Mouse (Mus musculus) midbrain, postnatal 0 days (tissue): Measurements from ENCODE around the gene Tprn. TPM values are rescaled to one million over a fixed set of nuclear protein-coding genes. Genes with fewer than 3 reads are reported as not detected.
"Not testable (repeated sequence)": the region's sequence is repeated elsewhere in the genome, so short reads cannot be mapped to it uniquely, and the experiment has no call there.

Experiments used
- ATAC-seq: fragments of 200-750 bp; cut with Nextera tagmentation; 2 replicates; pipeline ENCODE4 v1.8.0; 2017; ENCODE audit warnings: moderate number of reproducible peaks, mild to moderate bottlenecking, moderate TSS enrichment, moderate library complexity; ENCODE audit not compliant: low FRiP score
- DNase-seq: peaks from one replicate; pipeline ENCODE4 v3.0.0-alpha.2; 2015; ENCODE audit warnings: low spot score
- H3K27ac ChIP-seq: fragments of 300-500 bp; sonication (generic); 2 replicates; pipeline ENCODE4 v1.5.1; 2014; ENCODE audit warnings: low read depth, mild to moderate bottlenecking, low read length, mixed read lengths
- H3K27me3 ChIP-seq: fragments of 300-500 bp; sonication (generic); 2 replicates; pipeline ENCODE4 v1.6.1; 2014; ENCODE audit warnings: low read length, control low read depth, mixed read lengths; ENCODE audit not compliant: insufficient read depth
- H3K36me3 ChIP-seq: fragments of 300-500 bp; sonication (generic); 2 replicates; pipeline ENCODE4 v1.6.1; 2014; ENCODE audit warnings: low read length, control low read depth, mixed read lengths; ENCODE audit not compliant: insufficient read depth
- H3K4me1 ChIP-seq: fragments of 300-500 bp; sonication (generic); 2 replicates; pipeline ENCODE4 v1.6.1; 2014; ENCODE audit warnings: mild to moderate bottlenecking, control low read depth, antibody characterized with exemption, low read length, mixed read lengths; ENCODE audit not compliant: insufficient read depth
- H3K4me2 ChIP-seq: fragments of 300-500 bp; sonication (generic); 2 replicates; pipeline ENCODE4 v1.6.1; 2014; ENCODE audit warnings: low read depth, mild to moderate bottlenecking, low read length, mixed read lengths; ENCODE audit not compliant: poor library complexity, severe bottlenecking
- H3K4me3 ChIP-seq: fragments of 300-500 bp; sonication (generic); 2 replicates; pipeline ENCODE4 v1.5.1; 2014; ENCODE audit warnings: low read depth, mild to moderate bottlenecking, low read length, moderate library complexity
- H3K9ac ChIP-seq: fragments of 300-500 bp; sonication (generic); replicated peaks from 2 replicates; pipeline ENCODE4 v1.6.1; 2014; ENCODE audit warnings: mild to moderate bottlenecking, low read length, moderate library complexity, mixed read lengths; ENCODE audit not compliant: poor library complexity, severe bottlenecking
- H3K9me3 ChIP-seq: fragments of 300-500 bp; sonication (generic); 2 replicates; pipeline ENCODE4 v1.6.1; 2016; ENCODE audit warnings: low read length, control low read depth
- CTCF ChIP-seq: IDR thresholded peaks from 2 replicates; pipeline ENCODE4 v1.5.1; 2016; ENCODE audit warnings: antibody characterized with exemption, mild to moderate bottlenecking
- WGBS: fragments of 180-500 bp; shearing (Covaris S2); extraction: QIAGEN DNeasy Blood & Tissue Kit; methylation state at CpG from one replicate; pipeline ENCODE4 v1.1.7; 2014; 5-methylcytosine and 5-hydroxymethylcytosine counted together
- polyA plus RNA-seq: library from polyadenylated mRNA; unstranded; fragments of >200 nt; fragmentation: Nextera tagmentation; extraction: Ambion mirVana; gene quantifications from 2 replicates; pipeline ENCODE4 v1.2.1, GENCODE M21; 2015
- total RNA-seq: library from RNA; depleted of rRNA; stranded (reverse); fragments of >200 nt; gene quantifications from 2 replicates; pipeline ENCODE4 v1.2.3, GENCODE M21; 2014

Gene Tprn
- total and polyA plus RNA-seq, 2 experiments from 2014 or later: 18.1 to 45.5 TPM

DNA sequence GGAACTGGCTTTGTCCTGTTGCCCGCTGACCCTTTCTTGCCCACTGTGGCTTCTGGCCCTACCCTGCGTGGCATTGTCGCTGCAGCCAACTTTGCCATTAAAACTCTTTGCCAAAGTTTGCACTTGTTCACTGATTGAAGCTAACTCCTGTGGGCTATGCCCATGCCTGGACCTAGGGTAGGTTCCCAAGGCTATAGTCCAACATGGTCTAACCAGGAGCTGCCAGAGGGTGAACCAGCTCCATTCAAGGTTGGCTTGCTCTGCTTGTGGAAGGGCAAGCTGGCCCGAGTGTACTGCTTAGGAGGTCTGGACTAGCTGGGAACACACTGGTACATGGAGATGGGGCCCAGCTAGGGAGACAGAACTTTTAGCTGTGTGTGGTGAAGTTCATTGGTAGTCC is 18.3 kb upstream of the Tprn start:
- no peaks in the 10 kb centered on the region for H3K27me3 ChIP-seq
- H3K36me3 ChIP-seq: peaks cover 25% of the 10 kb centered on the region
- DNase-seq (no peak), ATAC-seq (no peak)
- H3K9ac ChIP-seq: no peak overlapping the region
- peaks cover 9% of the 10 kb centered on the region; the same call in 1 of the 2 replicates for H3K4me1 ChIP-seq
- no peak for TF ChIP-seq CTCF
- 88% methylated on average over 4 of the region's 4 CpGs for WGBS
- no peak overlapping the region for H3K27ac ChIP-seq
- H3K9me3 ChIP-seq: no peaks in the 10 kb centered on the region
- no peak overlapping the region for H3K4me3 ChIP-seq
- no peak overlapping the region for H3K4me2 ChIP-seq

DNA sequence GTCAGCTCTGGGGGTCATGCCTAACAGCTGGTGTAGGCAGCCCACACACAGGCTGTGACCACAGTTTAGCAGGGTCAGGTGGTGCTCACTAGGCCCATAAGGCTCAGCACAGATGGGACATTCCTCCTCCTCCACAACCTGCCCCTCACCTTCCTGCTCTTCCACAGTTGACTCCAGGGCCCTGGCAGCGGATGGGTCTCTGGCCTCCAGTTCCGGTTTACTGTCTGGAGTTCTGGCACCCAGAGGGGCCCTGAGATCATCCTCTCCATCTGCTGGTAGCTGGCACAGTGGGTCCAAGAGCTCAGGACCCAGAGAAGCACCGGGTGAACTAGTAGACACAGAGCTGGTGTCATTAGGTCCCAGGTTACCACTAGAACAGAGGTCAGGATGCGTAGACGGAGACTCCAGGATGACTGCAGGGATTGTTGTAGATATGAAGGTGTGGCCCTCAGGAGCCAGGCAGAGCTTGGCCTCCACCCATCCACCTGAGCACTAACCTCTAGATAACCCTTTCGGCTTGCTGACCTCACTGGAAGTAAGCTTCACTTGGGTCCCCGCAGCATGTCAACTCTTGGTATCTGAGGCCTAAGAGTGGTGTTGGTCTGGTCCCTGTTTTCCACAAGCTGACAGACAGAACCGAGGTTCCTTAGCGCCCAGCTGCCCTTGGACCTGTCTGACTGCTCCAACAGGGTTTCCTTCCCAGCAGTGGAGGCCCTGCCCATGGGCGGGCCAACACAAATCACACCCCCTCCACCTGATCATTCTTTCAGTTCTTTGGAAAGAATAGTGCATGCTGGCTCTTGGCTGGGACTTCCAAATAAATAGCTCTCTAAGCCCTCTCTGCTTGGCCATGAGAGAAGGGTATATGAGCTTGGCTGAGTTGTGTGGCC is 16.0 kb upstream of the Tprn start, which contains the start of gene AL732309.1:
AL732309.1 (minus strand) TSS at position 681 of the 890 bp plus-strand sequence.
- Histone ChIP-seq H3K27me3 (no peaks in the 10 kb centered on the region), H3K27ac (no peak within 1 kb of the TSS), H3K9ac (no peak within 1 kb of the TSS), H3K9me3 (no peaks in the 10 kb centered on the region), H3K4me3 (no peak within 1 kb of the TSS), H3K36me3 (peaks cover 32% of the 10 kb centered on the region), H3K4me2 (no peak within 1 kb of the TSS), H3K4me1 (peaks cover 8% of the 10 kb centered on the region; the same call in 1 of the 2 replicates)
- WGBS: 94% methylated on average over 9 of the region's 10 CpGs
- ATAC-seq: no peak
- no peak for TF ChIP-seq CTCF
- DNase-seq: no peak

DNA sequence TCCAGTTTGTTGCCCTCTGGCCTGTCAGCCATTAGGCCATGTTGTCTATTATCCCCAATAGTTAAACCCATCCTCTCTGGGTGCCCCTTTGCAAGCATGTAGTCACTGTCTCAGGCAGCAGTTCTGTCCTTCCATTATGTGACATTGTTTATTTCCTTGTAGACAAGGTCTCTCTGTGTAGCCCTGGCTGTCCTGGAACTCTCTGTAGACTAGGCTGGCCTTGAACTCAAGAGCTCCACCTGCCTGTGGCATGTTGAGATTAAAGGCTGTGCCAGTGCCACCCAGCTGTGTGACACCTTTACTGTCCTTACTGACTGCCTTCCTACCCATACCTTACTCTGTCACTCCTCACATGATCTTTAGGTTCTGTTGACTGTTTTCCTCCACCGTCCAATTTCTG is 10.1 kb upstream of the Tprn start:
- no peak overlapping the region for H3K27ac ChIP-seq
- DNase-seq (no peak), ATAC-seq (no peak)
- TF ChIP-seq CTCF: peak; percentile 56
- H3K9ac ChIP-seq: no peak overlapping the region
- no peaks in the 10 kb centered on the region for H3K9me3 ChIP-seq
- H3K4me1 ChIP-seq: 0 out of 2 replicates have a peak, but pooled peaks cover 9% of the 10 kb centered on the region
- H3K4me3 ChIP-seq: no peak overlapping the region
- H3K27me3 ChIP-seq: no peaks in the 10 kb centered on the region
- peaks cover 17% of the 10 kb centered on the region for H3K36me3 ChIP-seq
- H3K4me2 ChIP-seq: no peak overlapping the region
- 69% methylated on average over 1 of the region's 1 CpGs for WGBS

DNA sequence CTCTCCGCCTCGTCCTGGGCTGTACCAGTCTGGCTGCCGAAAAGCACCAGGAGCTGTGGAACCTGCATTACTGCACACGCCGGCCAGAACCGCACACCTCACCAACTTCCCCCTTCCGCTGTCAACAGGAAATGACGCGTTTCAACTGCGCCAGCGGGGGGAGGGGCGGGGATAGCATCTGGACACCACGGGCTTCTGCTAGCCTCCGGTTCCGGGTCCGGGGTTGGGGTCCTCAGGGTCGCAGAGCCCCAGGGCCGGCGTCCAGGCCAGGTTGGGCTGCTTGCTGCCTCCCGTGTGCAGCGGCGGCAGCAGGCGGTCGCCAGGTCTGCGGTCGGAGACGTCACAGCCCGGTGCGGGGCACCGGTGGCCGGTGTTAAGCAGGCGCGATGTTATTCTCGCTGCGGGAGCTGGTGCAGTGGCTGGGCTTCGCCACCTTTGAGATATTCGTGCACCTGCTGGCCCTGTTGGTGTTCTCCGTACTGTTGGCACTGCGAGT is 7.1 kb upstream of the Tprn start, which contains the start of gene Tmem203:
Tmem203 (plus strand) TSS at position 156 of the 496 bp plus-strand sequence.
- DNase-seq (peak; percentile 93), ATAC-seq (peak; percentile 92)
- peak within 1 kb of the TSS; percentile 99 for H3K4me2 ChIP-seq
- H3K4me3 ChIP-seq: peak within 1 kb of the TSS; percentile 98
- H3K27ac ChIP-seq: peak within 1 kb of the TSS; percentile 82
- 1% methylated on average over 38 of the region's 39 CpGs for WGBS
- TF ChIP-seq CTCF: no peak
- H3K27me3 ChIP-seq: no peaks in the 10 kb centered on the region
- H3K9ac ChIP-seq: peak within 1 kb of the TSS; percentile 86
- H3K36me3 ChIP-seq: peaks cover 7% of the 10 kb centered on the region; the same call in 1 of the 2 replicates
- H3K4me1 ChIP-seq: 0 out of 2 replicates have a peak, but pooled peaks cover 9% of the 10 kb centered on the region
- no peaks in the 10 kb centered on the region for H3K9me3 ChIP-seq

DNA sequence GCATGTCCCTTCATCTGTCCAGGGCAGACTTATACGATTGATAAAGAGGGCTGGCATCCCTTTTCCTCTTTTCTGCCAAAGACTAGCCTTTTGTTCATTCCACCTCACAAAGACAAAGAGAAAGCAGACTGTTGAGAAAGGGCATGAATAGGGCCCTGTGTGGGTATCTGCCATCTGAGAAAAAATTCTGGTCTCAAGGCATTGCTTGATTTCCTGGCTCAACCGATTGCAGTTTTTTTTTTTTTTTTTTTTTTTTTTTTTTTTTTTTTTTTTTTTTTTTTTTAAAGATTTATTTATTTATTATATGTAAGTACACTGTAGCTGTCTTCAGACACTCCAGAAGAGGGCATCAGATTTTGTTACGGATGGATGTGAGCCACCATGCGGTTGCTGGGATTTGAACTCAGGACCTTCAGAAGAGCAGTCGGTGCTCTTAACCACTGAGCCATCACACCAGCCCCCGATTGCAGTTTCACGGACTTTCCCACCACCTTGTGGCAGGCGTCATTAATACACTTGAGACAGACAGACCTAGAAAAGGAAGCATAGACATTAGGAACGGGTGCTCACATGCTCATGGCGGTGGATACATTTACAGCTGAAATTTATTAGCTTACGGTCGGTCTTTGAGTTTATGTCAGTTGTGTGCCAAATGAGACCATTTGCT is 5.8 kb upstream of the Tprn start:
- not testable (repeated sequence) for DNase-seq
- 57% methylated on average over 10 of the region's 12 CpGs for WGBS

DNA sequence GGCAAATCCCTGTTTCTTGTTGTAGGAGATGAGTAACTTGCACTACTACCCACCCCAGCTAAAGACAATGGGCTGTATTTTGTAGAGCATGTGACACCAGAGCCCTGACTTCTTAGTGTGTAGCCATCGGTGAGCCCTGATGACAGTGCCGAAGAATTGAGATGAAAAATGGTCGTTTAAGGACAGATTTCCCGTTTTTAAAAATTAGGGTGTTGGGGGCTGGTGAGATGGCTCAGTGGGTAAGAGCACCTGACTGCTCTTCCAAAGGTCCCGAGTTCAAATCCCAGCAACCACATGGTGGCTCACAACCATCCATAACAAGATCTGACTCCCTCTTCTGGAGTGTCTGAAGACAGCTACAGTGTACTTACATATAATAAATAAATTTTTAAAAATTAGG is 5.2 kb upstream of the Tprn start:
- H3K36me3 ChIP-seq, H3K9ac ChIP-seq, H3K27me3 ChIP-seq, H3K4me3 ChIP-seq, H3K9me3 ChIP-seq, H3K4me1 ChIP-seq, H3K27ac ChIP-seq, DNase-seq, ATAC-seq, H3K4me2 ChIP-seq: not testable (repeated sequence)
- WGBS: 94% methylated on average over 5 of the region's 5 CpGs

More for the DNA sequence above, 5.8 kb upstream of the Tprn start:
- not testable (repeated sequence) for H3K4me1 ChIP-seq, H3K36me3 ChIP-seq, H3K27ac ChIP-seq, ATAC-seq, H3K9me3 ChIP-seq, H3K27me3 ChIP-seq
- peak overlapping the region; percentile 98 for H3K4me3 ChIP-seq
- peak; percentile 35; the same call in 1 of the 2 replicates for TF ChIP-seq CTCF
- peak overlapping the region; percentile 99 for H3K4me2 ChIP-seq
- peak overlapping the region; percentile 86; the same call in 1 of the 2 replicates for H3K9ac ChIP-seq
